Mouse (Mus musculus): ENCODE data around the gene Otoa.

The Otoa gene

GRCm38 (mm10) chr7:121082949-121083513, 1.6 kb downstream of the Otoa start:
- DNase-seq: no peak

GRCm38 (mm10) chr7:121084840-121085453, 3.5 kb downstream of the Otoa start:
- DNase-seq: no peak

- no peak for DNase-seq
Measured at GRCm38 (mm10) chr7:121085500-121085899, 4.0 kb downstream of the Otoa start.

- DNase-seq: no peak
Measured at GRCm38 (mm10) chr7:121088745-121089144, 7.3 kb downstream of the Otoa start.

- DNase-seq: no peak
Measured at GRCm38 (mm10) chr7:121090748-121091147, 9.3 kb downstream of the Otoa start.

- DNase-seq: no peak
Measured at GRCm38 (mm10) chr7:121093026-121093425, 11.6 kb downstream of the Otoa start.

- DNase-seq: no peak
Measured at GRCm38 (mm10) chr7:121098614-121099389, 17.4 kb downstream of the Otoa start.

- DNase-seq: no peak
Measured at GRCm38 (mm10) chr7:121107851-121108250, 26.4 kb downstream of the Otoa start.

GRCm38 (mm10) chr7:121111321-121111720, 29.9 kb downstream of the Otoa start:
- no peak for DNase-seq

GRCm38 (mm10) chr7:121111762-121112161, 30.3 kb downstream of the Otoa start:
- DNase-seq: no peak

- DNase-seq: peak; percentile 90
Measured at GRCm38 (mm10) chr7:121120143-121120818, 38.8 kb downstream of the Otoa start.

GRCm38 (mm10) chr7:121130837-121131236, 49.4 kb downstream of the Otoa start:
- no peak for DNase-seq

- DNase-seq: no peak
Measured at GRCm38 (mm10) chr7:121141274-121141673, 59.8 kb downstream of the Otoa start.

GRCm38 (mm10) chr7:121150662-121151061, 69.2 kb downstream of the Otoa start:
- DNase-seq: no peak

- no peak for DNase-seq
Measured at GRCm38 (mm10) chr7:121152186-121152585, 70.7 kb downstream of the Otoa start.

- peak; percentile 15 for DNase-seq
Measured at GRCm38 (mm10) chr7:121165616-121166015, 84.2 kb downstream of the Otoa start.

- DNase-seq: no peak
Measured at GRCm38 (mm10) chr7:121171888-121172287, 90.4 kb downstream of the Otoa start.

- DNase-seq: no peak
Measured at GRCm38 (mm10) chr7:121187201-121187786, 105.8 kb downstream of the Otoa start.

GRCm38 (mm10) chr7:121188976-121189375, 107.5 kb downstream of the Otoa start:
- DNase-seq: no peak

- peak; percentile 41 for DNase-seq
Measured at GRCm38 (mm10) chr7:121198933-121199332, 117.5 kb downstream of the Otoa start.

GRCm38 (mm10) chr7:121211804-121212203, 130.4 kb downstream of the Otoa start:
- no peak for DNase-seq

Data from right cerebral cortex, postnatal 14 days (tissue).